Mouse (Mus musculus): ENCODE measurements around the gene Phka1. TPM values are rescaled to one million over a fixed set of nuclear protein-coding genes. Genes with fewer than 3 reads are reported as not detected.
"Not testable (repeated sequence)": the region's sequence is repeated elsewhere in the genome, so short reads cannot be mapped to it uniquely, and the experiment has no call there.

Gene Phka1
- polyA plus RNA-seq (2016; fragmentation: Nextera tagmentation; extraction: Ambion mirVana): 17.2 and 17.7 TPM in 2 replicates

DNA sequence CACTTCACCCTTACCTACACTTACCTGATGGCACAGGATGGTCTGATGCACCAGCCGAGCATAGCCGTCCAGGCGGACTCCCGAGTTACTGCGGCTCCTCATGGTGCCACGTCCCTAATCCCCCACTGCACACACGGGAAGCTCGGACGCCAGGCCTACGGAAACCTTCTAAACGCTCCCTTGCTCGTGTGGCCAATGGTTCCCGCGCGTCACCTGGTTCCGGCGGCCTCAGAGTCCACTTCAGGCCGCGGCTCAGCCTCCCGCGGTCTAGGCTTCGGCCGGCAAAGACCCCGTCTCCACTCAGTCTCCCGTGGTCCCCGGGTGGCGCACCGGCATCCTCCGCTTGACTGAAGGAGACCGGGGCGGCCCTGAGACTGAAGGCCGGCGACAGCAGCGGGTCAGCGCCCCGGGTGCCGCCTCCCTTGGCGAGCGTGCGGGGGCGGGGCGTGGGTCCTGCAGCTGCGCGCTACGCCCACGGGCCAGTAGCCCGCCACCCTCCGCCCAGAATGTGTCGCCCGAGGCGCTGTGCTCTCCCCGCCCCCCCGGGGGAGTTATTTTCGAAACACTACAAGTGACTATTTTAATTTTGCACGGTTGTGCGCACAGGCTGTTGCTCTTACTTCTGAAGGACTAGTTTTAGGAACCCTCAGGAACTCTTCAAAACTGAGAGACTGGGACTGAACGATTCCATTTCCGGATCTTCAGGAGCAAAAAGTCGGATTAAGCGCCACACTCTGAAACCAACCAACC lies at the start of gene Phka1:
TSS of gene Phka1 (minus strand) at position 424 of the 750 bp plus-strand sequence.
- peak within 1 kb of the TSS; percentile 58 for H3K9ac ChIP-seq (replicated peaks)
- no peaks in the 10 kb centered on the region for H3K9me3 ChIP-seq
- peak; percentile 73; the same call in 1 of the 2 replicates for ATAC-seq (ENCODE audit: insufficient number of reproducible peaks, insufficient read depth, low FRiP score, low TSS enrichment, low read depth)
- no peaks in the 10 kb centered on the region for H3K4me1 ChIP-seq (replicated peaks)
- peak within 1 kb of the TSS; percentile 58 for H3K4me2 ChIP-seq
- 0 out of 2 replicates have a peak within 1 kb of the TSS, but pooled peaks have one; percentile 12 for H3K27ac ChIP-seq
- WGBS: 19% methylated on average over 53 of the region's 60 CpGs
- peaks cover 32% of the 10 kb centered on the region for H3K27me3 ChIP-seq
- H3K4me3 ChIP-seq (replicated peaks): peak within 1 kb of the TSS; percentile 54
- no peaks in the 10 kb centered on the region for H3K36me3 ChIP-seq

DNA sequence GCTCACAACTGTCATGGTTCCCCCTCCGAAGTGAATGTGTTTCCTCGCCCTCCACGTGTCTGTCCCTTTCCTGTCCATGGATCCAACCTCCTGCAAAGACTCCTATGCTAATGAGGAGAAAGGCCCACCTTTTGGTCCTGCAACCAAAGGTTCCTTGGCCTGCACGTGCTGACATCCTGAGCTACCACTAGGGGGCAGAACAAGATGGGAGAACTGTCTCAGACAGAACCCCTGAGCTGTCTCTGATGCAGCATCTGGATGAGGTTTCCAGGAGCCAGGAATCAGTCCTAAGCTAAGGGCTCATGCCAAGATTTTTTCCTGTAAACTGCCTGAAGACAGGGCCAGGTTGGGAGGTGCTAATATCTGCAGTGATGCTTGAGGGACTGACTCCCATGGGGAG lies 45.2 kb upstream of the Phka1 start:
- not testable (repeated sequence) for H3K9ac ChIP-seq (replicated peaks); ATAC-seq (ENCODE audit: insufficient number of reproducible peaks, insufficient read depth, low FRiP score, low TSS enrichment, low read depth)
- 13% methylated on average over 4 of the region's 4 CpGs for WGBS

DNA sequence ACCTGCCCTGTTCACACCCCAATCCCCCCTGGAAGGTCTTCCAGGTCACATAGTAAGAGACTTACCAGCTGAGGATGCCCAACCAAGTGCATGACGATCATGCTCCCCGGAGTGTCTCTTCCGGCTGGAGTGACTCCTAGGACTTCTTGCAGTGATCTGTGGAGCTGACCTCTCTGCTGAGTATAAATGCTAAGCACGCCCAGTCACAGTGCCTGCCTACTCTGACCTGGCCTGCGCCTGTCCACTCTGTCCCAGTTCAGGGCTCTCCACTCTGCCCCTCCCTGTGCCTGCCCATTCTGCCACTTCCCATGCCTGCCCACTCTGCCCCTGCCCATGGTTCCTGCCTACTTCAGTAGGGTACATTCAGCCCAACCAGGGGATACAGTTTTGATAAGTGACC lies 42.8 kb upstream of the Phka1 start, which contains the start of gene Gm3880:
TSS of gene Gm3880 (minus strand) at position 101 of the 400 bp plus-strand sequence.
- WGBS: 88% methylated on average over 5 of the region's 5 CpGs
- H3K27ac ChIP-seq; H3K4me3 ChIP-seq (replicated peaks); H3K4me1 ChIP-seq (replicated peaks); H3K9ac ChIP-seq (replicated peaks); H3K27me3 ChIP-seq; H3K36me3 ChIP-seq; H3K4me2 ChIP-seq; H3K9me3 ChIP-seq; ATAC-seq (ENCODE audit: insufficient number of reproducible peaks, insufficient read depth, low FRiP score, low TSS enrichment, low read depth): not testable (repeated sequence)

More for the DNA sequence above, 45.2 kb upstream of the Phka1 start:
- H3K9me3 ChIP-seq; H3K4me3 ChIP-seq (replicated peaks); H3K36me3 ChIP-seq; H3K4me2 ChIP-seq; H3K4me1 ChIP-seq (replicated peaks); H3K27ac ChIP-seq: not testable (repeated sequence)
- H3K27me3 ChIP-seq: peaks cover 13% of the 10 kb centered on the region

DNA sequence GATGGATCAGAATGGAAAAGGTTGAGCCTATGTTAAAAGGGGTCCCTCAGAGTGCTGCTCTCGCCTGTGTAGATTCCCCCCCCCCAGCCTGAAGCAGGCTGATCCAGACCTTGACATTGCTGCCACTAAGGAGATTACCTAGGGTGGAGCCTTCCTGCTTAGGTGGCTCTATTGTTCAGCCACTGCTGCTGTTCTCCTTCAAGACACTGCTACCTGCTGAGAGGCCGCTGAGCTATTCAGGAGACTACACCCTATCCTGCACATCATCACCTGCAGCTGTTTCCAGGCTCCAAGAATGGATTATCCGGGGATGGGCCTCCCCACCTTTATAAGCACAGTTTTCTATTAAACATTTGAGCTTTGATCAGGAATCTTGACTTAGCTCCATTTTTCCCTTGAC lies 40.7 kb upstream of the Phka1 start:
- H3K9me3 ChIP-seq; ATAC-seq (ENCODE audit: insufficient number of reproducible peaks, insufficient read depth, low FRiP score, low TSS enrichment, low read depth); H3K4me1 ChIP-seq (replicated peaks); H3K4me2 ChIP-seq; H3K27me3 ChIP-seq; H3K4me3 ChIP-seq (replicated peaks); H3K36me3 ChIP-seq; H3K9ac ChIP-seq (replicated peaks); H3K27ac ChIP-seq: not testable (repeated sequence)
- WGBS: 62% methylated on average over 3 of the region's 3 CpGs

DNA sequence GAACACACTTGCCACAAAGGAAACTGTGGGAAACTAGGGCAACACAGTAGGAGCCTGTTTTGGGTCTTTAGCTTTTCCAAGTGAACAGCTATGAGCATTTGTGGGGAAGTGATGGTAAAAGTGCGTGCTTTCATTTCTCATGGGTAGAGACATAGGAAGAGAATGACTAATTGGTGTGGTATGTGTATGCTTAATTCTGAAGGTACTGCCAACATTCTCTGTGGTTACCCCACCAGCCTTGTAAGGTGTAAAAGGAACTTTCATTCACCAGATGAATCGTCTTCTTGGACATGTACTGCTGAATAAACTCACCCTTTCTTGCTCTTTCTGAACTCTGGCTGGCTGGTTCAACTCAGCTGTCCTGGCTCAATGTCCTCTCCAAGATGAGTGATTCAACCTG lies 22.6 kb upstream of the Phka1 start:
- Histone ChIP-seq H3K27me3 (peaks cover 13% of the 10 kb centered on the region), H3K27ac (no peak overlapping the region), H3K36me3 (no peaks in the 10 kb centered on the region), H3K4me1 (replicated peaks) (no peaks in the 10 kb centered on the region), H3K9me3 (no peaks in the 10 kb centered on the region), H3K9ac (replicated peaks) (no peak overlapping the region), H3K4me2 (no peak overlapping the region), H3K4me3 (replicated peaks) (no peak overlapping the region)
- WGBS: 85% methylated on average over 2 of the region's 2 CpGs
- ATAC-seq (ENCODE audit: insufficient number of reproducible peaks, insufficient read depth, low FRiP score, low TSS enrichment, low read depth): no peak

DNA sequence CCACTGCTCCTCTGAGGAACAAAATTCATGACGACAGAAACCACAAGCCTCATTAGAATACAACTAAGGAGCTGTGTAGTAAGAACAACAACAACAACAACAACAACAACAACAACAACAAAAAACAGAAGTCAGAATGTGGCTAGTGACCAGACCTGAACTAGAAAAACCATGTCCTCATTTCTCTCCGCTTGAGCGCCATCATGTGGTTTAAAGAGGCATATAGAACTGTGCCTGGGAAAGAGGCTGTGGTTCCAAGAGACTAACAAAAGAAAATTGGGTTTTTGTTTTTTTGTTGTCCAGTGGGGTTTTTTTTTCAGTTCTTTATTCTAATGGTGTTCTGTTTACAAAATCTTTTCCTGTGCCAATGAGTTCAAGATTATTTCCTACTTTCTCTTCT lies 16.7 kb upstream of the Phka1 start:
- Histone ChIP-seq H3K27ac (no peak overlapping the region), H3K4me2 (no peak overlapping the region), H3K36me3 (no peaks in the 10 kb centered on the region), H3K9me3 (no peaks in the 10 kb centered on the region), H3K9ac (replicated peaks) (no peak overlapping the region), H3K4me1 (replicated peaks) (no peaks in the 10 kb centered on the region), H3K27me3 (peaks cover 5% of the 10 kb centered on the region), H3K4me3 (replicated peaks) (no peak overlapping the region)
- ATAC-seq (ENCODE audit: insufficient number of reproducible peaks, insufficient read depth, low FRiP score, low TSS enrichment, low read depth): no peak
- whole genome bisulfite sequencing: 27% methylated on average over 3 of the region's 3 CpGs

DNA sequence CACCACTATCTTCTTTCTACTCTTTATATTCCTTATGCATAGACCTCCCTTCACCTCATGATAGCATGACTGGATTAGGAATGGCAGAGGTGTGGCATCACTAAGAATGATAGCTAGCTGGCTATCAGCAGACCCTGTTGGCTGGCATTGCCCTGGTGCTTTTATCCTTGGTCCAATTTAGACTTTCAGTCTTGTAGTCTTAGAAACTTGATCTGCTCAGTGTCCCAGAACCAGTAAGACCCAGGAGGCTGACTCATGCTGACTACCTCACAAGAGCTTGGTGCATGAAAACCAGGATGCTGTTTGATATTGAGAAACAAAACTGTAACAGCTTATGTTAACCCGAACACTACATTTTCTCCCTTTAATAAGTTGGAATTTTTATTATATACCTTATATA lies 1.6 kb upstream of the Phka1 start:
- Histone ChIP-seq H3K4me3 (replicated peaks) (no peak overlapping the region), H3K27ac (no peak overlapping the region), H3K9ac (replicated peaks) (no peak overlapping the region), H3K4me1 (replicated peaks) (no peaks in the 10 kb centered on the region), H3K9me3 (no peaks in the 10 kb centered on the region), H3K36me3 (no peaks in the 10 kb centered on the region), H3K4me2 (no peak overlapping the region), H3K27me3 (peaks cover 32% of the 10 kb centered on the region)
- no peak for ATAC-seq (ENCODE audit: insufficient number of reproducible peaks, insufficient read depth, low FRiP score, low TSS enrichment, low read depth)
- 94% methylated on average over 1 of the region's 1 CpGs for WGBS

DNA sequence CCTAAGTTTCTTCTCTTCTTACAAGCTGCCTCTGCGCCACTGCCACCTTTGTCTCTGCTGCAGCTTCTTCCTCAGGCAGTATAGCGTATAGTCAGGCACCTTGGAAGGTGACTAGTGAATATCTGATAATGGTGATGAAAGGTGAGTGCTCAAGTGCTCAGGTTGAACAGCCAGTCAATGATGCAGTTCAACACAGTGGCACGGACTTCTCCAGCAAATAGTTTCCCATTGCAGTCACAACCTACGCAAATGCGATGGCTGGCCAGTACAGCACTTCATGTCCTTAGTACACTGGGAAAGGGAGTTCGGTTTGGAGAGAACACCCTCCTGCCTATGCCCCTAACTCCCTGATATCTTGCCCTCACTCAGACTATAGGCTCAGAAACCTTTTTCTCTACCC lies 1.1 kb upstream of the Phka1 start:
- WGBS: 50% methylated on average over 6 of the region's 6 CpGs
- H3K36me3 ChIP-seq: no peaks in the 10 kb centered on the region
- no peak for ATAC-seq (ENCODE audit: insufficient number of reproducible peaks, insufficient read depth, low FRiP score, low TSS enrichment, low read depth)
- H3K9me3 ChIP-seq: no peaks in the 10 kb centered on the region
- peak overlapping the region; percentile 58 for H3K4me2 ChIP-seq
- H3K4me1 ChIP-seq (replicated peaks): no peaks in the 10 kb centered on the region
- H3K9ac ChIP-seq (replicated peaks): no peak overlapping the region
- no peak overlapping the region for H3K27ac ChIP-seq
- no peak overlapping the region for H3K4me3 ChIP-seq (replicated peaks)
- peaks cover 32% of the 10 kb centered on the region for H3K27me3 ChIP-seq

DNA sequence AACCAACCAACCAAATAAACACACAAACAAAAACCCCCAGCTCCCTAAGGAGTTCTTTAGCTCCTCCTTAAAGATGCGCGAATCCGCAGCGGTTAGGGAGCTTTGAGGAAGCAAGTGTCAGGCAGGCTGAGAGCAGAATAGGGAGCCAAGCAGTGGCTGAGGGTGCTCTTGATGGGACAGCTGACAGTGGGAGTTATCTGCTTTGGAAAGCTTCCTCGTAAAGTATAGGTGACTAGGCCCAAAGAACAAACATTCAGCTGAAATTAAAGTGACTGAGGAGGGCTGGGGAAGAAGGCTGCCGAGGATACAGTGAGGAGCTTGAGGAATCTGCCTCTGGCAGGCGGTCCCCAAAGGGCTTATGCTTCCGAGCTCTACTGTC lies 516 bp upstream of the Phka1 start:
- no peak overlapping the region for H3K27ac ChIP-seq
- no peaks in the 10 kb centered on the region for H3K9me3 ChIP-seq
- WGBS: 22% methylated on average over 8 of the region's 8 CpGs
- H3K27me3 ChIP-seq: peaks cover 32% of the 10 kb centered on the region
- peak overlapping the region; percentile 58 for H3K4me2 ChIP-seq
- peak overlapping the region; percentile 58 for H3K9ac ChIP-seq (replicated peaks)
- H3K4me3 ChIP-seq (replicated peaks): peak overlapping the region; percentile 54
- no peaks in the 10 kb centered on the region for H3K4me1 ChIP-seq (replicated peaks)
- no peaks in the 10 kb centered on the region for H3K36me3 ChIP-seq
- no peak for ATAC-seq (ENCODE audit: insufficient number of reproducible peaks, insufficient read depth, low FRiP score, low TSS enrichment, low read depth)

DNA sequence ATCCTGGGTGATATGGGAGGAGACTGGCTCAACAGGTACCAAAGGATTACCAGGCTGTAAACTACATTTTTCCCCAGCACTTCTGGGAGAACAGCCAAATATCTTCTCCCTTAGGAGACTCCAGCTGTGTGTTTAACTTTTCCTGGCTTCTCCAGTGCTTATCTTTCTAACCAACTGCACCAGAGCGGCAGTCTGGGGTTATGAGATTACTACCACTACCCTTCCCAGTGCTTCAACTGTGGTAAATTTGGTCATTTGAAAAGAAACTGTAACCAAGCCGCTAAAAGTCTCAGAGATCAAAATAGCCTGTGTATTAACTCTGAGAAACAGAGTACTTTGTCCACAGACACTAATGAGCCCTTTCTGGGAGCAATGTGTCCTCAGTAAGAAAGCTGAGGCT lies 42.8 kb downstream of the Phka1 start:
- no peak overlapping the region for H3K4me3 ChIP-seq (replicated peaks)
- H3K4me1 ChIP-seq (replicated peaks): no peaks in the 10 kb centered on the region
- H3K36me3 ChIP-seq: 0 out of 2 replicates have a peak, but pooled peaks cover 6% of the 10 kb centered on the region
- H3K27me3 ChIP-seq: peaks cover 3% of the 10 kb centered on the region; the same call in 1 of the 2 replicates
- H3K27ac ChIP-seq: no peak overlapping the region
- H3K9me3 ChIP-seq: no peaks in the 10 kb centered on the region
- no peak overlapping the region for H3K4me2 ChIP-seq
- no peak for ATAC-seq (ENCODE audit: insufficient number of reproducible peaks, insufficient read depth, low FRiP score, low TSS enrichment, low read depth)
- 82% methylated on average over 2 of the region's 2 CpGs for WGBS
- H3K9ac ChIP-seq (replicated peaks): no peak overlapping the region

DNA sequence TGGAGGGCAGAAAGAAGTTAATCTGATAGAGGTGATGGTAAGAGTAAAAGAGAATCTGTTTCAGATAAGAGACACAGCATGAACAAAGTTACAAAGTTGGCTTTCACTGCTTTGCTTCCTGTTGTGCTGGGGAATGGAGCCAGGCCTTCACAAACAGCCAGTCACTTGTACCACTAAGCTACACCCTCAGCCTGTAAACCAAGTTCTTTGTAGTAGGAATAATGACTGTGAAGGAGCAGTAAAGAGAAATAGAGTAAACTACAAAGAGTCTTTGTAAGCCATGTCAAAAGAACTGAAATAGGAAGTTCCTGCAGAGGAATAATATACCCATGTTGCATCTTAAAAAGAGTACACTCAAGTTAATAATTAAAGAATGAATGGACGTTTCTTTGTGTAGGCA lies 55.5 kb downstream of the Phka1 start:
- Histone ChIP-seq H3K27ac (no peak overlapping the region), H3K4me2 (no peak overlapping the region), H3K4me3 (replicated peaks) (no peak overlapping the region), H3K27me3 (peaks cover 14% of the 10 kb centered on the region; the same call in 1 of the 2 replicates), H3K4me1 (replicated peaks) (no peaks in the 10 kb centered on the region), H3K9me3 (no peaks in the 10 kb centered on the region), H3K36me3 (no peaks in the 10 kb centered on the region; the same call in 1 of the 2 replicates), H3K9ac (replicated peaks) (no peak overlapping the region)
- ATAC-seq (ENCODE audit: insufficient number of reproducible peaks, insufficient read depth, low FRiP score, low TSS enrichment, low read depth): no peak
- WGBS: 58% methylated on average over 1 of the region's 1 CpGs

DNA sequence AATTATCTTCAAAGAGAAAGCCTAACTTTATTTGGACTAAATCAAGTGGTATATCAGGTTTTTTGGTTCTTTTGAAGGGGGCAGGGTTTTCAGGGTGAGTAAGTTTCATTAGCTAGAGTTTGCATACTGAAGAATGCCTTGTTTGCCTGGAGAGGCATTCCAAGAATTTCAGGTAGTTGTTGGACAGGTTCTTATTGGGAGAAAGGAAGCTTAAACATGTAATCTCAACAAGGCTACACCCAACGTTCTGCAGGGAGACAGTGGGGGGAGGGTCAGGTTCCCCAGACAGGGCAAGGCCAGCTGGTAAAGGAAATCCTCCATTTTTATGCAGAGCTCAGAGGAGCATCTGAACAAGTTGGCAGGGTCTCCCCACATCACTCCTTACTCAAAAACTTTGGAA lies 72.9 kb downstream of the Phka1 start:
- no peak overlapping the region for H3K9ac ChIP-seq (replicated peaks)
- H3K27ac ChIP-seq: no peak overlapping the region
- no peak for ATAC-seq (ENCODE audit: insufficient number of reproducible peaks, insufficient read depth, low FRiP score, low TSS enrichment, low read depth)
- 33% methylated on average over 1 of the region's 1 CpGs for WGBS
- no peaks in the 10 kb centered on the region for H3K4me1 ChIP-seq (replicated peaks)
- no peak overlapping the region for H3K4me2 ChIP-seq
- 0 out of 2 replicates have a peak, but pooled peaks cover 4% of the 10 kb centered on the region for H3K36me3 ChIP-seq
- H3K9me3 ChIP-seq: no peaks in the 10 kb centered on the region
- H3K4me3 ChIP-seq (replicated peaks): no peak overlapping the region
- no peaks in the 10 kb centered on the region for H3K27me3 ChIP-seq

Data from limb, embryonic 12.5 days (tissue).